Mouse (Mus musculus) brain, embryonic 14.5 days (tissue): ENCODE measurements around the gene Exosc5.

Experiments used
- CTCF ChIP-seq: fragments of 200-500 bp; IDR thresholded peaks from 2 replicates; pipeline ENCODE4 v1.5.1; 2012; ENCODE audit warnings: inconsistent platforms, mild to moderate bottlenecking, moderate library complexity, borderline replicate concordance; ENCODE audit not compliant: insufficient read depth, insufficient read length; ENCODE audit errors: extremely low read depth
- POLR2A ChIP-seq: fragments of 200-500 bp; IDR thresholded peaks from 2 replicates; pipeline ENCODE4 v1.6.1; 2012; ENCODE audit warnings: mild to moderate bottlenecking, inconsistent platforms, borderline replicate concordance; ENCODE audit not compliant: poor library complexity, insufficient read depth, insufficient read length, severe bottlenecking; ENCODE audit errors: extremely low read depth

GRCm38 (mm10) chr7:25671686-25672085, 12.7 kb downstream of the Exosc5 start:
- no peak for TF ChIP-seq CTCF
- no peak for TF ChIP-seq POLR2A
